Mouse (Mus musculus) c-Kit-positive CD71-positive TER-119-negative erythroid progenitor cells, embryonic 14.5 days (primary cell): ENCODE measurements around the gene Htr6.

ENCODE experiments used
- DNase-seq: peaks from one replicate; pipeline ENCODE4 v3.0.0-alpha.2; 2013; ENCODE audit warnings: low read depth

Gene Htr6

DNA sequence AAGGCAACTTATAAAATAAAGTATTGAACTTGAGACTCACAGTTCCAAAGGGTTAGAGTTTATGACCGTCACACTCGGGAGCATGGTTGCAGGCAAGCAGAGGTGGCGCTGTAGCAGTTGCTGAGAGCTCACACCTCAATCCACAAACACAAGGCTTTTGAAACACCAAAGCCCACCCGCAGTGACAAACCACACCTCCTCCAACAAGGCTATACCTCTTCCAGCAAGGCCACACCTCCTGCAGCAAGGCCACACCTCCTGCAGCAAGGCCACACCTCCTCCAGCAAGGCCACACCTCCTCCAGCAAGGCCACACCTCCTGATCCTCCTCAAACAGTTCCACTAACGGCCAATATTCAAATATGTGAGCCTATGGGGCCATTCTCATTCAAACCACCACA lies 30.8 kb downstream of the Htr6 start:
- DNase-seq, result no peak

DNA sequence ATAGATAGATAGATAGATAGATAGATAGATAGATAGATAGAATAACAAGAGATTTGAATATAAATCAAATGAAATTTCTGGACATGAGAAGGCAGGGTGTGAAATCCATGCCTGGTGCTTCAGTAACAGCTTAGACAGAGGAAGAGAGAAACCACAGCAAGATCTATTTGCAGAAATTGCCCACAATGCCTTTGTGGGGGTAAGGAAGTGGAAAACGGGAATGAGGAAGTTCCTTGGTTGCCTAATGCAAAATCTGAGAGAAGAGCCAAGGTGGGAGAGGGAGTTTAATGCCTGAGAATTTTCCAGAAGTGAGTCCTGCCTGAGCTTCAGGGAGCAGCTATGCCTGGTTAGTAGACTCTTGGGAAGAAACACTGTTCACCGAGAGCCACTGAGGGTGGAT lies 31.8 kb downstream of the Htr6 start:
- DNase-seq, result no peak

DNA sequence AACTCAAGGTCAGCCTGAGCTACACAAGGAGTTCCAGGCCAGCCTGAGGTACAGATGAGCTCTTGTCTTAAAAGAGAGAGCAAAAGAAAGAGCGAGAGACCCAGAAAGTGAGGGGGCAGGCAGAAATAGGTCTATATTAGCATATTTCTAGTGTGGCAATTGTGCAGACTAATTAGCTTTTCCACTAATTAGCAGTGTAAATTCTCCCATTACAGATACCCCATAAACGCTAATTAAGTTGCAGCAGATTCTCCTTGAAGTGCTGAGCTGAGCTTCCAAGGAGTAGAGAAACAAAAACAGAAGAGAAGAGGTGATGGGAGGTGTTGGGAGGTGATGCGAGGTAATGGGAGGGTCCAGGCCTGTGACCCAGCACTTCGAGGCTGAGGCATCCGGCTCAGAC lies 32.8 kb downstream of the Htr6 start:
- no peak for DNase-seq

DNA sequence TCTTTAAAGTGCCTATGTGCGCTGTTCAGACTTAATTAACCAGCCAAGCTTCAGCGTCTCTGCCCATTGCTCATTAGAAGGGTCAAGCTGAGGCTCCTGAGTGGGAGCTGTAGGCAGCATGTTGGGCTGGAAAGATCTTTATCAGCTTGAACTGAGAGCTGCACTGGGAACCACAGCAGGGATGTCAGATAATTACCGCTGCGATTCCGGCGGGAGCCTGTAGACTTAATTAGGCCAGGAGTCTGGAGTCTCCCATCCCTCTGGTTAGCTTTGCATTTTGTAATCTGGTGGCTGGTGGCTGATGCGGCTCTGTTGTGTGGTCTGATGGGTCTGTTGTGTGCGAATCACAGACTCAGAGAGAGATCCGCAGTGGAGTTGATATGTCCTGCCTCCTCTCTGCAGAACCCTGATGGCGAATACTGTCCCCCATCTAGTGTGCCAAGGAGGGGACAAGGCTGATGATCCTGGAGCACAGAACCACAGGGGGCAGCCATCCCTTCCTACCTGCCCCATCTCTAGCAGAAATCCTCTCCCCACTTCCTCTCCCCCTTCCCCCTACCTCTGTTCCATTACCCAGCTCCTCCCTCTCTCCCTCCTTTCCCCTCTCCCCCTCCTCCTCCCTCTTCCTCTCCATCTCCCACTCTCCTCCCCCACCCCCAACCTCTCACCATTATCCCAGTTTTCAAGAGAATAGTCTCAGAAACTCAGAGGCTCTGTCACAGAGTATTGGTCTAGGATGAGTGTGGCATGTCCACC lies 35.1 kb downstream of the Htr6 start:
- no peak for DNase-seq

DNA sequence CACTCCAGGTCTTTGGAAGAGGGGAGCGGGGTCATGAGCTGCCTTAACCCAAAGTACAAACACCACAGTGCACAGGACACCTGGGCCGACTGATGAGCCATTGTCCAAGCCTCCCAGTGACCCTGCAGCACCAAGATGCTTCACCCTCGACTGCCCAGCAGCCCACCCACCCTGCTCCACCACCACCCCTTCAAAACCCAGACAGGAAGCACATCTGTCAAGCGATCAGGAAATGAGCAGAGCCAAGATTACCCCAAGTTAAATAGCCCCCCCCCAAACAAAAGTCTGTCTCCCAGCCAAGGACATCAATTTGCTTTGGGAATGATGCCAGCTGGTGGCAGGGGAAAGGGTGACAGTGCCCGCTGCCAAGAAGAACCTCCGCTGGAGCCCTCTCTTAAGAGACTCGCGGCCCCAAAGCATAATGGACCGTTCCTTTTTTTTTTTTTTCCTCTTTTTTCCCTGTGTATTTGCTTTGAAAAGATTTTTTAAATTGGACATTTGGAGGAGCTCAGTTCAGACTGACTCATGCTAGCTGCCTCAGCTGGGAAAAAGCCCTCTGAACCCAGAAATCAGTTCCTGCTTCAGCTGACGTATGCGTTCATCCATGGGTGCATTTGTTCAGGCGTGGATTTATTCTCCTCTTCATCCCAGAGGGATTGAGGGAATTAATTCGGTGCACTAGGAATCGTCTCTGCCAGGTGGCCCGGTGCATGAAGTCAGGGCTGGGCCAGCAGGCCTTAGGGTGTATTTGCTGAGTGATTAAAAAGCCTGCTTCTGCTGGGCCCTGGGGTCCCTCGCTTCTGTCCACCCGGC lies 37.4 kb downstream of the Htr6 start:
- DNase-seq, result no peak

DNA sequence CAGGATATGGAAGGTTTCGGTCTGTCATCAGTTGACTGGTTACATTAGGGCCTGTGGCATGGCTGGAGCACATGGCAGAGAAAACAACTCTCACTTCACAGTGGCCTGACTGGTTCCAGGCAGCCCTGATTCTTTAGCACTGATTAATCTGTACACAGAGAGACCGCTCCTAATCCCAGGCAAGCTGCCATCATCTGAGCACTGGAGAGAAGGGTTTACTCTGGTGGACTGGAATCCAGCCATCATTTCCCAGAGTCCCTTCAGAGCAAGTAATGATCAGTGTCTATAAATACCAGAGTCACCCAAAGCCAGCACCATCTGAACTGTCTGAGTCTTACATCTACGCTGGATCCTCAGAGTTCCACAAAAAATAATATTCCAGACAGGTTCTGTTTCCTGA lies 39.6 kb downstream of the Htr6 start:
- DNase-seq, result no peak

DNA sequence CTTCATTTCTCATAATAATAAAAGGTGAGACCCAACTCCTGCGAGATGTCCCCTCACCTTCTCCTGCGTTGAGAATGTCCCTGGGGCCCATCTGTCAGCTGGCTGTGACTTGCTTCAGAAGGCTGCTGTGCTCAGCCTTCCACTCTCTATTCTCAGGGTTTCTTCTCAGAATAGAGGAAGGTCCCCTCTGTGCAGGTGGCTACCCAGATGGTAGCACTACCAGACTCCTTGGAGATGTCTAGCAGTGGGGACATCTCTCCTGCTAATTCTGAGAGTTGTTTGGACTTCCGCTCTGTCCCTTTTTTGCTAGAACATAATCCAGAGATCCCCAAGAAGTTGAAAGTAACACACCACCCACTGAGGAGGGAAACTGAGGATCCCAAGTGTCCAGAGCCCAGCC lies 40.4 kb downstream of the Htr6 start:
- DNase-seq, result no peak

DNA sequence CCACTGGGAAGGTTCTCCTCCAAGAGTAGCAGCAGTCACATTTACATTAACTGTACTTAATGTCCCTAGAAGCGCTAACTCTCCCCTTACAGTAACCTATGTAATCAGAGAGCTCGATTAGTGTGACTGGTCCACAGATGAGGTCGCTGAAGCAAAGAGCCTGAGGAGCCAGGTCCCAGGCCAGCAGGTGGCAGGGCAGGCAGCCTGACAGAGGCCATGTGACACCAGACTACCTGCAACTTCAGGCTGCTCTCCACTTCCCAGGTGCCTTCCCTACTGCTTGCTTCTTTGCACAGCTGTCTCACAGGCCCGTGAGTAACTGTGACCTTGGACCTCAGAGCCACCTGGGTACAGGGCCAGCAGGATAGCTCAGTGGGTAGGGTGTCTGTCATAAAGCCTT lies 40.8 kb downstream of the Htr6 start:
- no peak for DNase-seq

DNA sequence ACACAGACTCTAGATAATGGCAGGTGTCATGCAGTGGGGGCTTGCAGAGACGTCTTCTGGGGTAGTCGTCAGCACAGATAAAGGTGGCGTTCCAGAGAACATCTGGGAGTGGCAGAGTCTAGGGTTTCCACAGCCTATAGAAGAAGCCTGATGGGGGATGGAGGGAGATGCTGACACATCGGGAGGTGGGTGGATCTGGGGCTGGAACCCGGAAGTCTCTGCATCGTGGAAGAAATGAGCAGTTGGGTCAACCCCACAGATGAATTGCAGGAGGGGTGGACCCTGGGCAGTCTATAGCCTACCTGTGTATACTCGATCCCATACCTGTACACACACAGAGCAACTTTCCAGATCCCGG lies 41.4 kb downstream of the Htr6 start:
- DNase-seq, result no peak

DNA sequence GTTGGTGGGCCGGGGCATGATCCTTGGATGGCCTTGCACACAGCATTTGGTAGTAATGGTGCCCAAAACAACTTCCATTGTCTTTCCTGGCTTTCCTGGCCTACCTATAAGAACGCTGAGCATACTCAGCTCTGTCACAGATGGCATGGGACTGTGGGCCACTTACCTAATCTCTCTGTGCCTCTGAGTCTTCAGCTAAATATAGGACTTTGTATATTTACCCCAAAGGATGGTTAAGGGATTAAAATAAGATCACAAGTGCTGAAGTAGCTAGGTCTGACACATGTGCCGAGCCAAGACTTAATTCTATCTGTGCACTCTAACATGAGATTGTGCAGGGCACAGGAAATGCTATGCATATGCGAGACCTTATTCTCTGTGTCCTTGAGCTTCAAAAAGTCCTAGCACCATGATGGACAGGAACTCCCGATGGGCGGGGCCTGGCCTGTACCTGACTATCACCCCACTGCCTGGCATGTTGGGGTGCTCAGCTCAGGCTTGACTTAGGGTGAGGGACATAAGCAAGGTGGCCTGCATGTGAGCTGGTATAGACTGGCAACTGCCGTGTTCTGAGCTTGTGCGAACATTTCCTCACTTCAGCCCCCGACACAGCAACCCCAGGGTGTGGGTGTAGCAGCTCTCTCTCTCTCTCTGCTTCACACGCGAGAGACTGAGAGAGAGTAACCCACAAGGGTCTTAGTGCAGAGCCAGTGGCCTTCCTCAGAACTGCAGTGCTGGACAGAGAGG lies 41.9 kb downstream of the Htr6 start:
- no peak for DNase-seq

DNA sequence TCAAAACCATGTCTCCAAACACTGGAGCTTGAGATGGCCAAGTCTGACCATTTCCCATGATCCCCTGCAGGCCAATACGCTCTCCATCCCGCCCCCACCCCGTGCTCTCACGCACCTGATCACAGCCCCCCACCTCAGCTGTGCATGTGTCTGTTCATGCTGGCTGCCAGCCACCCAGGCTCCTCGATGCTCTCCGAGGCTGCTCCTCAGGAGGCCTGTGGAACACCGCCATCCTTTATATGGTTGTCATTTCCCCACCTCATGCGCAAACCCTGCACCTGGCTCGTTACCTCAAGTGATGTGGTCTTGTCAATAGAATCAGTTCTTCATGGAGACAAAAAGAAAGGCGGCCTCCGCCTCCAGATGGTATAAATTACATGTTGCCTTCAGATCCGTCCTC lies 42.8 kb downstream of the Htr6 start:
- no peak for DNase-seq

DNA sequence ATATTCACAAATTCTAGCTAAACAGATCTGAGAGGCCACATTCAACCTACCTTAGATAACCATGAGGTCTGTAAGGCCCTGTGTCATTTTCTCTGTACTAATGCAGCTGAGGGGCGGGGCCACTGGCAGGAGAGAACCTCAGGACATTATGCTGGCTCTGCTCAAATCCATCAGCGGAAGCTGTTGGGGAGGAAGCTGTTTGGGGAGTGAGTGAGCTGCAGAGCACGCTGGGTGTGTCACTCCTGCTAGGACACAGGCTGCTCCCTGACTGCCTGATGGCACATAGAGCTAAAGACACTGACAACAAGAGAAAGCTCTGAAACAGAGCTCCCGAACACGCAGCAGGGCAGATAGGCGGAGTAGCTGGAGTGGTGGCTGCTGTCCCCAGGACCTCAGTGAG lies 44.7 kb downstream of the Htr6 start:
- no peak for DNase-seq

DNA sequence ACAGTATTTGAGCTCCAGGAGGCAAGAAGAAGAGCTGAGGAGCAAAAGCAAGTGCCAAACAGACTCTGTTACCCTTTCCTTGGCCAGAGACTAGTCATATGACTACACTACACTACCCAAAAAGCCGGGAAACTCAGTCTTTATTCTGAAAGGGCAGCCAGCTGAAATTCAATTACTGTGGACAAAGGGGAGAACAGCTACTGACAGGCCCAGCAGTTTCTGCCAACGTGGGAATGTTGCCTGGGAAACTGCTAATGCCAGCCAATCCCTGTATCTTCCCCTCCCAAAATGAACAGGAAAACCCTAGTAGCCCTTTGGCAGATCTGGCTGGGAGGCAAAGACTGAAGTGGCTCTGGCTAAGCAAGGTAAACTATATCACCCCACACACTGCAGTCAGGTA lies 51.0 kb downstream of the Htr6 start:
- DNase-seq, result no peak

DNA sequence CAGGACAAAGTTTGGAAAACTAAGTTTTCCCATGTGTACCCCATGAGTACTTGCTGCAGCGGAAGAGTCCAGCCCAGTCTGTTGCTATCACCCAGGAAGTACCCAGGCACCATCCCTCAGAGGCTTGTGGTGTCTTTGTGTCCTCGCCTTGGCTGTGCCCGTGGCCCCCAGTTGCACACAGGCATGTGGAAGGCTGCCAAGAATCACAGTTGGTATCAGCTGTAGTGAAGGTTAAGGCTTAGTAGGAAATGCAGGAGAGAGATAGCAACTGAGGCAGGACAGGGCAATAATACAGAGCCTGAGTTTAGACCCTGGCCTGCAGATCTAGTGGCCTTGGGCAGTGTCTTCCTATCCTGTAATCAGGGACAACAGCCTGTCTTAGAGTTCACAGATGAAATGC lies 55.0 kb downstream of the Htr6 start:
- DNase-seq, result no peak

DNA sequence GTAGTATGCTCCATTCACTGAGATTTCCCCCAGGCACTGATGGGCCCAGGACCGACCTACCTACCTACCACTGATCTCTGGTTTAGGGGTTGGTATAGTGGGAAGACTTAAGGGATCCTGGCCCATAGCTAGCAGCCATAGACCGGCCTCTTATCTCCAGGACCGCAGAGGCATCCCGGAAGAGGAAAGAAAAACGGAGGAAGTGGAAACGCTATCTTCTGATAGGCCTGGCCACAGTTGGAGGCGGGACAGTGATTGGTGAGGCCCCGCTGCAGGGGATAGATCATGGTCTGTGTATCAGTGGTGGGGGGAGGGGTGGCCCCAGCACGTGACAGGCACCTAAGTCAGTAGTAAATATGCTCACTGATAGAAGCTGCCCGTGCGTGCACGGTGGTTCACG lies 56.0 kb downstream of the Htr6 start:
- peak; percentile 44 for DNase-seq

DNA sequence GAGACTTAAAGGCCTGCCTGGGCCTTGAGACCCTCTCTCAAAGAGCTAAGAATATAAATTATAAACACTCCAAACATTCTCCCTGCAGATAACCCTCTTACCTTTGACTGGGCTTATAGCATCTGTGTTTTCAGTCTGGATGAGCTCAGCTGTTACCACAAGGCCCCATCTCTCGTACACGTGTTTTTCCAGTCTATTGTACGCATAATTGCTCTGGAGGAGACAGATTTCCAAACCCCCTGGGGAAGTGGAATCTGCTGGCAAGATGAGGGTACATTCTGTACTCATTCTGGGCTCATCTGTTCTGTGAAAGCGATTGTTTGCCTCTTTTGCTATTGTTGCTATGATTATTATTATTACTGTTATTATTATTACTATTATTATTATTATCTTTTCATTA lies 56.4 kb downstream of the Htr6 start:
- DNase-seq, result no peak

DNA sequence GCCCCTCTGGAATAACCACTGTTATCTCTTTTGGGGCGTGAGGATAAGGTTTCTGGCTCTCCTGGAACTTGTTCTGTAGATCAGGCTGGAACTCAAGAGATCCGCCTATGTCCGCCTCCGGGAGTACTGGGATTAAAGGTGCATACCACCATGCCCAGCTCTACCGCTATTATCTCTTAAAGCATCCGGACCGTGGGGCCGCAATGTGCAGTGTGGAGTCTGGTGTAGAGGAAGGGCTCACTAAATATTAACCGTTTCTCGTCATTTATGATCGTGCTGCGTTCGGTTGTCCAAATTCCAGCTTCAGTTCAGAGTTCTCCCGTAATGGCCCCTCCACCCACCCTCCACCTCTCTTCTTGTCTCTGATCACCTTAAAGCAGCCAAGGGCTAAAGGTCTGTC lies 57.0 kb downstream of the Htr6 start:
- DNase-seq, result no peak

DNA sequence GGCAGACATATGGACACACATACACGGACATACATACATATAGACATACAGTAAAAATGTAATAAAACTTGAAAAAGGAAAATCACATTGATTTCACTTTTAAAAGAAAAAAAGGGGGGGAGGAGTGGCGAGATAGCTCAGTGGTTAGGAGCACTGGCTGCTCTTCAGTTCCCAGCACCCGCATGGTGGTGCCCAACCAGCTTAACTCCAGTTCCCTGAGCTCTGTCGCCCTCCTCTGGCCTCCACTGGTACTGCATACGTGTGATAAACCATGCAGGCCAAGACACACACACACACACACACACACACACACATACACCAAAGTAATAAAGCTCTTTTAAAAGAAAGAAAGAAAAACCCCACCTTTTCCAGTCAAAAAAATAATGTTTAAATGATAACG lies 60.6 kb downstream of the Htr6 start:
- no peak for DNase-seq

DNA sequence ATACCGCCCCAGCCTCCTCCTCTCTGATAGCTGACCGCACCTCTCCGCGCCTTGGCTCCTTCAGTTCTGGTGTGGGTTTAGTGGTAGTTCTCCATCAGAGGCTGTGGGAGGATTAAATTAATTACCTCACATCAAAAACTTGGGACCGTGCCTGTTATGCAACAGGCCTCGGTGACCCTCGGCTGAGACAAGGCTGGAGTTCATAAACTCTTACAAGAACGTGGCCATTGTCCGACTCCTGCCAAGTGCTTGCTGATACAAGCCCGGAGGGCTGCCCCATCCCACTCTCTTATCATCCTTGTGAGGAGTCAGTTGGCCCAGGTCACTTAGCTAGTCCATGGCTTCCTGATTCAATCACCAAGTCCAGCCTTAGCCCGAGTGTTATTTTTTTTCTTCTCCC lies 62.1 kb downstream of the Htr6 start:
- no peak for DNase-seq

DNA sequence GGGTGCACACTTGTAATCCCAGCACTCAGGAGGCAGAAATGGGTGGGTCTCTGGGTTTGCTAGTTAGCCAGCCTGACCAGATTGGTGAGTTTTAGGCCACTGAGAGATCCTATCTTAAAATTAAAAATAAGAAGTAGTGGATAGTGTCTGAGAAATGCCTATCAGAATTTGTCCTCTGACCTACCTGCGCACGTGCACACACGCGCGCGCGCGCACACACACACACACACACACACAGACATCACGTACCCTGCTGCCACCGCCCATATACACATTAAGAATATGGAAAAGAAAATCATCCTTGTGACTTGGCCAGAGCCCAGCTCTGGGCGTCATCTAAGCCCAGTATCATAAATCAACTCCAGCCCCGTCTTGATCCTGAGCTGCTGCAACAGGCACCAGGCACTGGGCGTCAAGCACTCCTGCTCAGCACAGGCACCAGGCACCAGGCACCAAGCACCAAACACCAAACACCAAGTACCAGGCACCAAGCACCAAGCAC lies 64.1 kb downstream of the Htr6 start:
- no peak for DNase-seq
